Mouse (Mus musculus): ENCODE measurements around the gene Gpd1. TPM values are rescaled to one million over a fixed set of nuclear protein-coding genes. Genes with fewer than 3 reads are reported as not detected.
A peak's percentile ranks its signal among the peaks of the same experiment; 100 is the strongest.
"Not testable (repeated sequence)": the region's sequence is repeated elsewhere in the genome, so short reads cannot be mapped to it uniquely, and the experiment has no call there.

Gene Gpd1
- polyA plus RNA-seq, 2 experiments from 2014 or later = 0.41 TPM; not detected in 1

GRCm38 (mm10) chr15:99723120-99723514 is 5.8 kb downstream of the Gpd1 start:
- ATAC-seq = no peak

- ATAC-seq = no peak
Observed at GRCm38 (mm10) chr15:99723515-99724291, 6.4 kb downstream of the Gpd1 start.

GRCm38 (mm10) chr15:99724292-99725021 is 7.1 kb downstream of the Gpd1 start:
- no peak for ATAC-seq

- ATAC-seq = peak; percentile 87
Observed at GRCm38 (mm10) chr15:99725341-99726155, 8.2 kb downstream of the Gpd1 start, which contains the start of gene Cox14. Gene Cox14, plus strand, starts transcription at chr15:99725618.

DNA sequence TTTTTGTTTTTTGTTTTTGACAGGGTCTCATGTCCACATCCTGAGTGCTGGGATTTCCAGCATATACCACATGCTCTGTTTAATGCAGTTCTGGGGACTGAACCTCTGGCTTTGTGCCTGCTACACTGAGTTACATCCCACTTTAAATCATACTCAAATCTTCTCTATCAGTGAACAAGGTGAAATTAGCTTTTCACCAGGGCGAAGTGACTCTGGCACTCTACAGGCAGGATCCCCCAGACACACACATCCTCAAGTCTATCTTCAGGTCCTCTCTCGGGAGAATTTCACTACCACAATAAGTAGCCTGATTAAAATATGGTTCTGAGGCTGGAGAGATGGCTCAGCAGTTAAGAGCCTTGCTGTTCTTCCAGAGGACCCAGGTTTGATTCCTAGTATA is 9.2 kb downstream of the Gpd1 start:
- no peak for ATAC-seq

DNA sequence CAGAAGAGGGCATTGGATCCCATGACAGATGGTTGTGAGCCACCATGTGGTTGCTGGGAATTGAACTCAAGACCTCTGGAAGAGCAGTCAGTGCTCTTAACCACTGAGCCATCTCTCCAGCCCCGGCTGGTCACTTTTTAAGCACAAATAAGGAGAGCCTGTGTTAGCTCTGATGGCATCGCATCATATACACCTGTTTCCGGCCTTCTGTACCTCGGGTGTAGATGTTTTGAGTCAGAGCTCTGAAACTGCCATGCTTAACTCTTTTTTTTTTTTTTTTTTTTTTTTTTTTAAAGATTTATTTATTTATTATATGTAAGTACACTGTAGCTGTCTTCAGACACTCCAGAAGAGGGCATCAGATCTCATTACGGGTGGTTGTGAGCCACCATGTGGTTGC is 9.7 kb downstream of the Gpd1 start:
- ATAC-seq = not testable (repeated sequence)

DNA sequence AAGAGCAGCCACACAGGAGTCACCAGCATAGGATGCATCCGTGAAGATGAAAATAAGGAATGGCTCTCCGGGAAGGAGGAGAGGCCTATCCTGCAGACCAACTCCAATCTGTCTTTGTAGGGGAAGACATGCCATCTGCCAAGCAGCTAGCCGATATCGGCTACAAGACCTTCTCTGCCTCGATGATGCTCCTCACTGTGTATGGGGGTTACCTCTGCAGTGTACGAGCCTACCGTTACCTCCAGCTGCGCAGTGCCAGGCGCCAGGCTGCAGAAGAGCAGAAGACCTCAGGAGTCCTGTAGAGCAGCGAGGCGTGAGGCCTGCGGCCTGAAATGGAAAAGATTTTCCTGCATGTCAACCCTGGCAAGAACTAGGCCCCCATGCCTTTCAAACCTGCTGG is 10.2 kb downstream of the Gpd1 start:
- ATAC-seq = no peak

GRCm38 (mm10) chr15:99728211-99728610 is 10.9 kb downstream of the Gpd1 start:
- ATAC-seq = no peak

DNA sequence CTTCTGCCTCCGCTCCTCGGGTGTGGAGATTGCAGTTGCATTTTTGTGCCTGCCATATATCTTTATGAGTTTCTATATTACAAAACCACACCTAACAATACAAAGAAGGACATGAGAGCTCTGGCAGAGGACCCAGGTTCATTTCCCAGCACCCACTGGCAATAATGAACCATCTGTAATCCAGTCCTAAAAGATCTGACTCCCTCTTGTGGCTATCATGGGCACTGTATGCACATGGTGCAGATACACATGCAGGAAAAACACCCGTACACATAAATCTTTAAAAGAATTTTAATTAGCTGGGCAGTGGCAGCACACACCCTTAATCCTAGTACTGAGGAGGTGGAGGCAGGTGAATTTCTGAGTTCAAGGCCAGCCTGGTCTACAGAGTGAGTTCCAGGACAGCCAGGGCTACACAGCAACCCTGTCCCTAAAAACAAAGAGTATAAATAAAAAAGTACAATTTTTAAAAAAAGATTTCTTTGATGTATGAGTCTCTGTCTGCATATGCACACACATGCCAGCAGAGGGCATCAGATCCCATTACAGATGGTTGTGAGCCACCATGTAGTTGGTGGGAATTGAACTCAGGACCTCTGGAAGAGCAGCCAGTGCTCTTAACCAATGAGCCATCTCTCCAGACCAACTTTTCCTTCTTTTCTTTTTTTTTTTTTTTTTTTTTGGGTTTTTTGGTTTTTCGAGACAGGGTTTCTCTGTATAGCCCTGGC is 11.9 kb downstream of the Gpd1 start:
- ATAC-seq = no peak

DNA sequence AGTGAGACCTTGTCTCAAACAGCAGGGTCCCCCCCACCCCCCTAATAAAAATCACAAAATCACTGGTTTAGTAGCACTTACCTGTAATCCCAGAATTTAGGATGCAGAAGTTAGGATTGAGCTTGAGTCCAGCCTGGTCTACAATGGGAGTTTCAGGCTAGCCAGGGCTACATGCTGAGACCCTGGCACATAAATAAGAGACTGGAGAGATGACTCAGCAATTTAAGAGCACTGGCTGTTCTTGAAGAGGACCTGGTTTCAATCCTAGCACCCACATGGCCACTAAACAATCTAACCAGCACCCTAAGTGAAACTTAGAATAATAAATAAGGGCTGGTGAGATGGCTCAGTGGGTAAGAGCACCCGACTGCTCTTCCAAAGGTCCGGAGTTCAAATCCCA is 13.9 kb downstream of the Gpd1 start:
- ATAC-seq = no peak

- ATAC-seq = no peak
Observed at GRCm38 (mm10) chr15:99731678-99732077, 14.4 kb downstream of the Gpd1 start.

DNA sequence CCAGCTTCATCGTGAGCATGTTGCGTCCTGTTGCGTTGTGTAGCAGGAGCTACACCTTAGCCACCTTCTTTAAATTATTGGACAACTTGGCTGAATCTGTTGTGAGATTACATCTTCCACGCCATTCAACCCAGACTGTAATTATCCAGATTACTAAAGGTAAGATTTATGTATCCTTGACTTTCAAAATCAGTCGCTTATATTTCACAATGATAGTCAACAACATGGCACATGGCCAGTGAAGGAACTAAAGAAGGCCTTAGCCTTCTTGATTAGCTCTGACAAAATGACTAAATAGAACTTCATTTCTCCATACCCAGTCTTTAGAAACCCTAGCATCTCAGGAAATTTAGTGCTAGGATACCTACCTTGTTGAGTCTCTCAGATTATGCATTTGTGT is 15.9 kb downstream of the Gpd1 start:
- no peak for ATAC-seq

DNA sequence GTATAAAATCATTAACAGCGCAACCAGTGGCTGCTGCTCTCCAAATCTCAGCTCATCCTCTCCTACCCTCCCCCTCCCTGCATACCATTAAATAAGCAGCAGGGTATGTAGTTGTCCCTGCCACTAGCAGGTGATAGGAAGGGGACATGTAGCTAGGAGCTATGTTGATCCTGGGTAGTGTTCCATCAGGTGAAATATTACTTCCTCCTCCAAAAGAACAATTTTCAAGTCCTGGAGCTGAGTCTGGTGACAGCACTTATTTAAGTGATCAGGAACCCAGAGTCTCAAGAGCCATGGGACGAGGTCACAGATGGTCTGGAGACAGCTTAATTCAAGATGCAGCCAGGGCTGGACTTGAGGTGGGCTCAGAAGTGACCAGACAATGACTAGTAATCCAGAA is 18.3 kb downstream of the Gpd1 start:
- ATAC-seq = no peak

DNA sequence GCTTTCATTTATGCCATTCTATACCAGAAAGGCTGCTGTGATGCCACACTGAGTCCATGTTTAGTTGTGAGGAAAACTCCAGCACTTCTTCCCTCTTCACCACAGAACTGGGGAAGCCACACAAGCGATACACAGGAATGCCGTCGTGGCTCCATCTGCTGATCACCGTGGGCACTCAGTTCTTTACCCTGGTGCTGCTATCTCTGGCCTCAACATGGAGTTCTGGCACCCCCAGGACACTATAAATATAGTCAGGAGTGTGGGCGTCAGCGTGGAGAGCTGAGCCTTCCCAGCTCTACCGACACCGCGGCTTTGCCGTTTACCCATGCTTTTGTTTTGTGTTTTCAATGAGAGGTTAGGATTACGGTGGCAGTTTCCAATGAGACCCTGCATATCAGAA is 19.4 kb downstream of the Gpd1 start:
- ATAC-seq = no peak

GRCm38 (mm10) chr15:99740229-99740628 is 22.9 kb downstream of the Gpd1 start:
- ATAC-seq = no peak

DNA sequence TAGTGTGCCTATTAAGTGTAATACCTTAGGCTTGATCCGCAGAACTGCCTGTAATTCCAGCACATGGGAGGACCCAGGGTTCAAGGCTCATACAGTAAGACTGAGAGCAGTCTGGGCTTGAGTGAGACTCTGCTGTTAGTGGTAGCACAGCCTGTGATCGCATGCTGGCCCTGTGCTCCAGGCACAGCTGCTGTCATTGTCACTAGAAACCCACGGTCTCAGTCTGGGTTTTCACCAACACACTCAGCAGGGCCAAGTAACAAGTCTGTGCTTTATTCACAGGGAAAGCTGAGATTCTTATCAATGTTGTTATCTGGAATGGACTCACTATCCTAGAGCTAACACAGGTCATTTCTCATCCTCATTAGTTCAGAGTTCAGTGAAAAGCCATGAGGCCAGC is 36.9 kb downstream of the Gpd1 start:
- no peak for ATAC-seq

- no peak for ATAC-seq
Observed at GRCm38 (mm10) chr15:99767467-99767866, 50.2 kb downstream of the Gpd1 start.

DNA sequence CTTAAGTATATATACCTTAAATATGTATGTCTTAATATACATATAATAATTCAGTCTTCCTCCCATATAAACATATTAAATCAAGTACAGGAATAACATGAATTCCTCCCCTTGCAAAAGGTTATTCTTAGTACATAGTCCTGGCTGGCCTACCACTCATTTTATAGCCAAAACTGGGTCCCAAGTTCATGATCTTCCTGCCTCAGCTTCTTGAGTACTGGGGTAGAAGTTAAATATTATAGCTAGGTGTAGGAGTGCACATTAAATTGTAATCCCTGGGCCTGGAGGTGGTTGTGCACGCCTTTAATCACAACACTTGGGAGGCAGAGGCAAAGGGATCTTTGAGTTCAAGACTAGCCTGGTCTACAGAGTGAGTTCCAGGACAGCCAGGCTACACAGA is 51.4 kb downstream of the Gpd1 start:
- no peak for ATAC-seq

- no peak for ATAC-seq
Observed at GRCm38 (mm10) chr15:99771004-99771500, 53.7 kb downstream of the Gpd1 start.

DNA sequence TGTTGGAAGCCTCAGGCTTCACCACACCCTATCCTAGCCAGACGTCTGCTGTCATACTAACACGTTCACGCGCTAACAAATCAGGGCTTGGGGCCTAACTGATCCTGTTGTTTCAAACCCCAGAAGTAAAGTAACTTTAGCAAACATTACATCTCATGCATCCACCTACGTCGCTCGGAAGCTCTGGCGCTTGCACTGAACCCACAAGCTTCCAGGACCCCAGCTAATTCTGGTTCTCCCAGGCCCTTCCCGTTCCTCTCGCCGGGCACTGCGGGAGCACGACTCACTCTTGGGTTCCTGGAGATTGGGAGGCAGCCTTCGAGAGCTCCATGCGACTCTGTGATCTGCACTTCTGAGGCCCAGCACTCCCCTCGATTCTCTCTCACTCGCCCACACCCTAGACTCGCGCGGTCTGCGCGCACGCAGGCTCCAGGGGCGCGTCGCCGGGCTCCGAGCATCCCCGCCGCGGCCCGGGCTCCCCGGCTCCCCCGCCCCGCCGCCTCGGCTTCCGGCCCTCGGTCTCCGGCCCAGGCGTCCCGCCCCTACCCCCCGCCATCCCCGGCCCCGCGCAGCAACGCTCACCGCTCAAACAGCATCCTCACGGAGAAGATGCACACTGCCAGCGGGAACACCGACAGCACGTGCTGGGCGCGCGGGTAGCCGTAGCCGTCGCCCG is 54.4 kb downstream of the Gpd1 start:
- peak; percentile 35 for ATAC-seq

DNA sequence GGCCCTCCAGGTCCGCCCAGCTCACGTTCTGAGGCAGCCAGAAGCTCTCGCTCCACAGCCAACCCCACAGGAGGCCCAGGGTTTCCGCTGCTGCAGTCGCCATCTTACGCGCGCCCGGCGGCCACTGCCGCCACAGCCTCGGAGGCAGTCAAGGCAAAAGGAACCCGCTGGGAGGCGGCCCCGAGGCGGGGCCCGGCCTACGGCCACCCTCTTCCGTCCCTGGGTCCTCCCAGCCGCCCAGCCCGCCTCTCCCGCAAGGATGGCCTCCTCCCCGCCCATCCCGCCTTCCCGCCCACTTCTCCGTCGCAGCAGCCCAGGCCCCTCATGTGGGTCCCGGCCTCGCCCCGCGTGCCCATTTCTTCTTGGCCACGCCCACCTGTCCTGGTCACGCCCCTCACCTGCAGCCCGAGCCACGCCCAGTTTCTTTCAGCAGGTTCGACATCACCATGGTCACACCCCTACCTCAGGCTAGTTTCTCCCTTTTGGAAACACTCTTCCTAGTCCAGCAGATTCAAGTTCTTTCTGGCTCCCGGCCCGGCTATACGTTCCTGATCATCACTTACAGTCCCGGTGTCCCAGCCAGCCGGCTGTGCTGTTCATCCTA is 55.1 kb downstream of the Gpd1 start:
- ATAC-seq = peak; percentile 80

DNA sequence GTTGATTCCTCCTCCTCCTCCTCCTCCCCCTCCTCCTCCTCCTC is 55.4 kb downstream of the Gpd1 start, which contains the start of gene Cers5:
TSS of gene Cers5 (minus strand) at position 5 of the 44 bp plus-strand sequence.
- not testable (repeated sequence) for ATAC-seq

All from CD4-positive, CD25-positive, alpha-beta regulatory T cell, adult 4 months (primary cell).